Mouse (Mus musculus) ES-CJ7 (cell line): Measurements from ENCODE around the gene Rex1bd.

Experiments
- DNase-seq: peaks from one replicate; pipeline ENCODE4 v3.0.0; 2011; ENCODE audit warnings: low read depth, low spot score

The Rex1bd gene

GRCm38 (mm10) chr8:70477269-70477982 is 29.1 kb downstream of the Rex1bd start:
- DNase-seq: peak; percentile 98

GRCm38 (mm10) chr8:70476333-70477268 is 30.0 kb downstream of the Rex1bd start, which contains the start of gene Klhl26:
Gene Klhl26 (minus strand): TSS chr8:70476968.
- DNase-seq: peak; percentile 98

DNA sequence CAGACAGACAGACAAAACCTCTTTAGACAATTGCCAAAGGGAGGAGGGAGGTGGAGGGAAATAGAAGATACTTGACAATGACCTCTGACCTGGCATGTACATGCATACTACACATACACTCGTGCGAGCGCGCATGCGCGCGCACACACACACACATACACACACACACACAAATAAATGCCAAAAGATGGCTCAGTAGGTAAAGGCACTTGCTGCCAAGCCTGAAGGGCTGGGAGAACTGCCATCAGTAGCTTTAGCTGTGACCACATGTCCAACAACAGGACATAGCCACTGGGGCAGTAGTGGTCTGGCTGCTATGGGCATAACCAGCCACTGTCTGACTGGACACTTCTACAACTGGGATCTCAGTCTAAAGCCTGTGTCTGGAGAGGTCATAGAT is 34.7 kb downstream of the Rex1bd start:
- no peak for DNase-seq

DNA sequence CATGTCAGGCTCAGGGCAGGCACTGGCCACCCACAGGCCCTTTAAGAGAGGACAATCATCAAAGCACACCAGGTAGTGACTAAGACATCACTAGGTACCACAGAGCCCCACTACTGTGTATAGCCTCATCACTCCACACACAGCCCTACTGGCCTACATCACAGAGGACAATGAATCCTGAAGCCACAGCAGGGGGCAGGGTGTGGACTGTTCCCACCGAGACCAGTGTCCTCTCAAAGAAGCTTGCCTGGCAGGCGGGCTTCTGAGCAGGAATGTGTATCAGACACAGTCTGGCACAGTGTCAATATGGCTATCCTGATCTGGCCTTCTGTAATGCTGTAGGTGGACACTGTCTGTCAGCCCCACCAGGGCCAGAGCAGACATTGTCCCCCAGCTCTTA is 36.6 kb downstream of the Rex1bd start:
- no peak for DNase-seq

GRCm38 (mm10) chr8:70469295-70469916 is 37.1 kb downstream of the Rex1bd start:
- DNase-seq: no peak

DNA sequence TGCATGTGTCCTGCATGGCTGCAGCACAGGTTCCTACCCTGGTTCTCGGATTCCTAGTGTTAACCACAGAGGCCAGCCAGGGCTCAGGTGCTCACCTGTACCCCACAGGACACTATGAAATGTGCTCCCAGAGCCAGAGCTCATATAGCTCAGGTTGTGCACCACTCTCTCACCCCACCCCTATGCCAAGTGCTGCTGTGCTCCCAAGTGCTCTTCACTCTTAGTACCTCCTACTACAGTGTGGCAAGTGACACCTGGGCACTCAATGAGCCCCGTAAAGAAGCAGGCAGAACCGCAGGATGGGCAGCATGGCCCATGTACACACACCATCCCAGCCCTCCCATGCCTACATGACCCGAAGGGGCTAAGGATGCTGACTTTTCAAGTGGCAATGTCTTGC is 37.8 kb downstream of the Rex1bd start:
- DNase-seq: no peak

DNA sequence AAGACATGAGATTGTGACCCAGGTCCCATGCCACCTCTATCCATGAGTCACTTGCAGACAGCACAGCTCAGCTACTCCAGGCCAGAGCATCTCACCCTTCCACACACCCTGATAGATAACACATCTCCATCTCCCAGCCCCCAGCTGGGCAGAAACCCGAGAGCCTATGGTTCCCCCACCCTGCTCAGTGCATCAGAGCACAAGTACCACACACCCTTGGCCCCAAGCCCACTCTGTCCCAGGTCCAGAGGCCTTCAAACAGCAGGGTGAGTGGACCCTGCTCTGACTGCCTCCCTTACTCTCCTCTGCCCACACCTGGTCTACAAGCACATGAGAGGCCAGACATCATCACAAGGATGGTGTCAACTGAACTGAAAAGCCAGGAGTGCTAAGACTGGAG is 38.6 kb downstream of the Rex1bd start:
- DNase-seq: no peak

DNA sequence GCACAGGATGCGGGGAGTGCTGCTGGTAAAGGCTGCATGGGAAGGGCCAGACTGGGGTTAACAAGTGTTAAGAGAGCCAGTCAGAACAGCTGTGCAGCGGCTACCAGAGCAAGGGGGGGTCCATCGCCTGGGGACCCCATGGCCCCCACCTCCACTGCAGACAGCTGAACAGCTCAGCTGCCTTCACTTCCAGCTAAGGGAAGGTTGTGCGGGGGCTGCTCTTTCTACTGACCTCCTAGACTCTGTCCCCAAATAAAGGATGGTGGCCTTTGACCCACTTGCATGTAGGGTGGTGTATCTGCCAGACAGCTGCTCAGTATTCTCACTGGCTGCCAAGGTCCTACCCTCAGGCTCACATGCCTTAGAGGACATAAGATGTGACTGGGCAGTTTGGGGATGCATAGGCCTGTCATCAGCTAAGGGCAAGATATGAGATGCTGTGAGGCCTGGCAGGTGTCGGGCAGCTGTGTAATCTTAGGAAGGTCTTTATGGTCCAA is 39.3 kb downstream of the Rex1bd start:
- no peak for DNase-seq

GRCm38 (mm10) chr8:70466771-70467170 is 39.8 kb downstream of the Rex1bd start:
- DNase-seq: no peak

GRCm38 (mm10) chr8:70466305-70466704 is 40.2 kb downstream of the Rex1bd start:
- no peak for DNase-seq

DNA sequence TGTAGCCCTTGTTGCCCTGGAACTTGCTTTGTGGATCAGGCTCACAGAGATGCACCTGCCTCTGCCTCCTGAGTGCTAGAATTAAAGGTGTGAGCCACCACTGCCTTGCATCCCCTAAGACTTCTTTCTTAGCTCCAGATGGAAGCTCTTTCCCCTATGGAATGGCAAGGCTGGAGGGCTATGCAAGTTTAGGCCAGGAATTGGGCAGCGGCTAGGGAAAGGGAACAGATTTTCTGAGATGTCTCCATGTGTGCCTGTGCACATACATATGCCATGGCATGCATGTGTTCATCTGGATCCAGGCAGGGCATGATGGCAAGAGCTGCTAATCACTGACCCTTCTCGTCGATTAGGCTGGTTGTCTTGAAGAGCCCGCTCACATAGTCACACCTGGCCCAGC is 40.9 kb downstream of the Rex1bd start:
- DNase-seq: no peak

GRCm38 (mm10) chr8:70464162-70464561 is 42.4 kb downstream of the Rex1bd start:
- no peak for DNase-seq

DNA sequence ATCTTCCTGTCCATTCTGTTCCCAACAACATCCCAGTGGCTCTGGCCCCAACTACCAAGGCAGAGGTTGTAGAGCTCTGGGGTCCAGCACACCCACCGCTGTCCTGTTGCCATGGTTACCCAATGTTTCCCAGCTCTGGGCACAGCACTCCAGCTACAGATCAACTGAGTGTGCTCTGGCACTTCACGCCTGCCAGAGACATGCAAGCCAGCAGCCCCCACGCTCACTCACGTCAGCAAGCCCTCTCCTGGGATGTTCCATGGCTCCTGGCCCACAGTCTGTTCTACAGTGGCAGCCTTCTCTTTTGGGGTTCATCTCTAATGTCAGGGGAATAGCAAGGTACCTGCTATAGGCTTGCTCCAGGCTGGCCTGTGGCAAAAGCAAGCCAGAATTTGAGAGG is 43.2 kb downstream of the Rex1bd start:
- DNase-seq: no peak

DNA sequence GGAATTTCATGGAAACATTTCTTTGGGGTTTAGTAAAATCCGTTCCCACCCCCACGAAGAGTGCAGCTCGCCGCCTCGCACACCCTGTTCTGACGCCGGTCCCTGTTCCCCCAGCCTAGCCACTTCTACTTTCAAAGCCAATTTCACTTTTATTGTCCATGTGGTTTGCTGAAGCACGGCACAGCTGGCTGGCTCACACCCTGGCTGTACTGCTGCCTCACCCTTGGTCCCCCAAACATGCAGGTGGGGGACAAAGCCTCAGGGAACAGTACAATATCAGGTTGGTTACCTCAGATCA is 44.1 kb downstream of the Rex1bd start:
- no peak for DNase-seq

DNA sequence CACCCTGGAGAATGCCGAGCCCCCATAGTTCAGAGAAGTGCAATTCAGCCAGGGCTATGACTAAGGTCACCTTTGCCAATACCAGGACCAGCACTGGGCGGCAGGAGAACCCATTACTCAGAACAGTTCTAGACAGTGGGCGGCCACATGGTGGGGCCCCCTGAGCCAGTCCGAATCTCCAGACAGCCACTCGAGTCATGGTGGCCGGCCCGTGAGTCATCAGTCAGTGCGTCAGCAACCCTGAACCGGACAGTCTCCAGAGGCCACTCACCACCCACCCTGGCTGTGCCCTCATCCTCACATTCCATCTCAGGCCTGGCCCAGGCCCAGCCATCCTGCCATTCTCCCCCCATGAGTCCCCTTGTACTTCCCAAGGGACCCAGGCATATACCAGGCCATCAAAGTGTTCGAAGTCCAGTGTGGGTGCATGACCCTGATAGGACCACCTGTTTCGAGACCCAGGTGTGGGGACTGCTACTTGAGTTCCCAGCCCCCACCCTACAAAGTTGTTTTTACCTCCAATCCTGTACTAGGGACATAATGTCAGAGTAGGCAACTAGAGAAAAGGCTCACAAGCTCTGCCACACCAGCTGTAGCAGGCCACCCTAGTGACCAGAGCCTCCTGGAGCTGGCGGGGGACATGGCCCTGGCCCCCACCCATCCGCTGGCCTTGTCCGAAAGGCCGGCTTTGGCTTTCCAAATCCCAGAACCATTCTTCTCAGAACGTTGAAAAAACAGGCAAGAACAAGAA is 44.6 kb downstream of the Rex1bd start:
- DNase-seq: no peak

DNA sequence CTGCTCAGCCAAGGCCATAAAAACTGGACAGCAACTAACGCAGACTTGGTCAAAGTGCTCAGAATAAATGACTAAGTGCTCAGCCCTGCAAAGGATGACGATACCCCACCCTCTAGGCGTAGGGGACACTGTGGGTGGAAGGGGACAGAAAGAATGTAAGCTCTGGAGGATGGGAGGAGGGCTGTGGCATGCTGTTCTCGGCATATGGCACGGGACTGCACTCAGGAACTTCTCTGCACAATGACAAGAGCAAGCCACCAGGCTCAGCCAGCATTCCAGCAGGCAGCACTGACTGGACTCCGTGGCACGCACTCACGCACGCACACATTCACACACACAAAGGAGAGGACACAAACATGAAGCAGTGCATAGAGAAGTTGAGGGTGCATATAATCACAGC is 45.9 kb downstream of the Rex1bd start:
- no peak for DNase-seq

- DNase-seq: no peak
These were observed 46.4 kb downstream of the Rex1bd start for GRCm38 (mm10) chr8:70460199-70460598.

DNA sequence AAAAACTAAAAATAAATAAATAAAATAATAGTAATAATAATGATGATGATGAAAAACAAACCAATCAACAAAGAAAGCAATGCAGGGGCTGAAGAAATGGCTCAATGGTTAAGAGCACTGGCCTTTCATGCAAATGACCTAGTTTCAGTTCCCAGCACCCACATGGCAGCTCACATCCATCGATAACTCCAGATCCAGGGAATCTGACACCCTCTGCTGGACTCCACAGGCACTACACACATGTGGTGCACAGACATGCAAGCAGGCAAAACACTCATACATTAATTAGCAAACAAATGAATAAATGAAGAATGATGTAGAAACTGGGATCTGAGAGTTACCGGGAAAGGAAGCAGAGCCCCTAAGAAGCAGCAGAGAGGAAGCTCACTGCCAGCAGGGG is 46.9 kb downstream of the Rex1bd start:
- DNase-seq: peak; percentile 56

DNA sequence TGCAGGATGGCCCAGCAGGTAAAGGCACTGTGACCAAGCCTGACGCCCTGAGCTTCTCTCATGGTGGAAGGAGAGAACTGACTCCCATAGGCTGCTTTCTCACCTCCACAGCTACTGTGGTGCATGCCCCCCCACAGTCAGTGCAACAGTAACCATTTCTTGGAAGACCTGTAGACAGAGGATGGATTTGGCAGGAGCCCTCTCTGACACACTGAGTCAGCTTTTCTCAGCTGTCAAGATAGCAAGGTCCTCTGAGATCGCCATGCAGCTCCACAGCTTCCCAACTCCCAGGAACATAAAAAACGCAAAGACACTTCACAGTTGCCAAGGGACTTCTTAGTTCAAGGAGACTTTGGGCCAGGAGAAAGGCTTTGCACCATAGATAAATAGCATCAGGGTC is 48.1 kb downstream of the Rex1bd start:
- DNase-seq: no peak

DNA sequence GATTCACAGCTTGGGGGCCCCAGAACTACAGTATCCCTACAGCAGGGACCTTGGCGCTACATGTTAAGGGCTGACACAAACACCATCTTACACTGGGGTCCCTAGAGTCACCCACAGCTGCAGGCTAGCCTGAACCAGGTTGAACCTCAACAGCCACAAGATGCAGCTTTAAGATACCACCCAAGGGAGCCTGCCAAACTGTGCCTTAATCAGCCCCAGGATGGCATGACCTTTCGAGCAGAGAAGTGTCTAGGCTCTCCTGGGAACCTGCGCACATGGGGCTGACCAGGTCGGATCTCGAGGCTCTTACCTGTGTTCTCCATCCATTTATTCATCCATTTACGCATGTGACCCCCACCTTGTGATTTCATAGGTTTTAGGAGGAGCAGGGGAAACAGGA is 48.7 kb downstream of the Rex1bd start:
- no peak for DNase-seq

DNA sequence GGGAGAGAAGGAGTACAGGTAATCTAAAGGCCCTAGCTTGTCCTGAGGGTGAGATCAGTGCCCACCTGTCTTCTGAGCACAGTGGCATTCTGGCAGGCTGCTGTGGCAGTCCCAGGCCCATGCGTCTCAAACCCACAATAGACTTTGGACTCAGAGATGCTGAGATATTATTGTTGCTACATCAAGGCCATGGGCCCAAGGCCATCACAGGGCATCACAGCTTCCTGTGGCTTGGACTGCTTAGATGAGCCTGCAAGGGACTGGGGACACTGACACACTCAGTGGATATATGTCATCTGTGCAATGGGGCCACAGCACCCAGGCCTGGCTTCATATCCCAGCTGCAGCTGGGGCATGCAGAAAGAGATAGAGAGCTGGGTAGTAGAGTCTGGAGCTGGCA is 49.6 kb downstream of the Rex1bd start:
- DNase-seq: no peak
